Mouse (Mus musculus) E14TG2a.4 (cell line): ENCODE results near the gene Aspscr1.

Source experiments
- CTCF ChIP-seq: conservative IDR thresholded peaks from 2 replicates; pipeline ENCODE4 v1.5.1; 2014; ENCODE audit warnings: low read length
- NANOG ChIP-seq: IDR thresholded peaks from 2 replicates; pipeline ENCODE4 v1.6.1; 2014; ENCODE audit warnings: borderline replicate concordance, low read length, mixed read lengths

DNA sequence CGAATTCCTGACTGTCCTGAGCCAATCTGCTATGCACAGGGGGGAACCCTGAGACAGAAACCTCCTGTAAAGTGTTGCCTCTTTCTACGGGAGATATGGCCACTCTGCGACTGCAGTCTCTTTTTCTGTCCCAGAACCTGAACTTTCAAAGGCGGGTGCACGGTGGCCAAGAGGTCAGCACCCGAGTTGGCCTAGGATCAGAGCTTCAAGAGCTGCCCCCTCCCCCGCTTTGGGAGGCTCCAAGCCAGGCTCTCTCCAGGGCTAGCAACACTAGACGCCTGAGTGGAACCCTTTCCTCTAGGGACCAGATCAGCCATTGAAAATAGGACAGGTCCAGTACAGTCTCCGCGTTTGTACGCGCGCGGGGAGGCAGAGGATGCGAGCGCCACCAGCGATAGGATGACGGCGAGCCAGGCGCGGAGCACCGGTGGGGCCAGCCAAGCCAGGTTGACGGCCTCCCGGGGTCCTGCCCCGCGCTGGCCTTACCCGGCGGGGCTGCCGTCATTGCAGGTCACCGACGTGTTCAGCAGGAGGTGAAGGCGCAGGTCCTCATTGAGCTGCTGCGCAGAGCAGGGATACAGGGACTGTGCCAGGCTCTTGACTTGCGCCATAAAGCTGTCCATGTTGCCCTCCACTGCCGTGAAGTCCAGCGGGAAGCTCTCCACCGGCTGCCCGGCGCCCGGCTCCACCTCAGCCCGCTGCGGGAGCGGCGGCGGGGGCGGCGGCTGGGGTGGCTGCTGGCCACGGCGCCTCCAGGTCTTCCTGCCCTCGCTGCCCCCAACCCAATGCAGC, 13.1 kb upstream of the Aspscr1 start:
- TF ChIP-seq CTCF (no peak), NANOG (no peak)
